Mouse (Mus musculus) bone marrow macrophage, adult 2 months (primary cell): Measurements from ENCODE around the gene Olr1.
"Not testable (repeated sequence)": the region's sequence is repeated elsewhere in the genome, so short reads cannot be mapped to it uniquely, and the experiment has no call there.

ENCODE experiments used
- CTCF ChIP-seq: IDR thresholded peaks from 2 replicates; pipeline ENCODE4 v1.5.1; 2012; ENCODE audit warnings: low read depth, mild to moderate bottlenecking, low read length, moderate library complexity
- POLR2A ChIP-seq: IDR thresholded peaks from 2 replicates; pipeline ENCODE4 v1.6.1; 2012; ENCODE audit warnings: mild to moderate bottlenecking, low read depth, low read length, borderline replicate concordance

DNA sequence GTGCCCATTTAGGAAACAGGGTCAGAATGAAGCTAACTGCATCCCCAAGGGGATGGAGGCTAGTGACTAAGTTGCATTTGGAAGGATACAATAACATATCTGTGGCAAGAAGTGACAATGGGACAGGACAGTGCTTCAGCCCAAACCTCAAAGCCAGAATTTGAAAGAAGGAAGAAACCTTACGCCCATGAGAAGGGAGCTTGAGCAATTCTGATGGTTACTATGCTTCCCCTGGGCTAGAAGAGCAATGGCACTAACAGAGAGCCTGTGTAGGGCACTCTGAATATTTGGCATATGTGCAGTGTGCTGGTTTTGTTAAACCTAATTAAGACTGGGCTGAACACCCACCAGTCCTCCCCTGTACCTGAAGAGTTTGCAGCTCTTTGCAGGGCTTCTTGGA, 7.4 kb downstream of the Olr1 start:
- TF ChIP-seq CTCF, POLR2A: not testable (repeated sequence)
